Comparison of ENCODE assay signal across 8 mouse cellular contexts in the genomic region with DNA sequence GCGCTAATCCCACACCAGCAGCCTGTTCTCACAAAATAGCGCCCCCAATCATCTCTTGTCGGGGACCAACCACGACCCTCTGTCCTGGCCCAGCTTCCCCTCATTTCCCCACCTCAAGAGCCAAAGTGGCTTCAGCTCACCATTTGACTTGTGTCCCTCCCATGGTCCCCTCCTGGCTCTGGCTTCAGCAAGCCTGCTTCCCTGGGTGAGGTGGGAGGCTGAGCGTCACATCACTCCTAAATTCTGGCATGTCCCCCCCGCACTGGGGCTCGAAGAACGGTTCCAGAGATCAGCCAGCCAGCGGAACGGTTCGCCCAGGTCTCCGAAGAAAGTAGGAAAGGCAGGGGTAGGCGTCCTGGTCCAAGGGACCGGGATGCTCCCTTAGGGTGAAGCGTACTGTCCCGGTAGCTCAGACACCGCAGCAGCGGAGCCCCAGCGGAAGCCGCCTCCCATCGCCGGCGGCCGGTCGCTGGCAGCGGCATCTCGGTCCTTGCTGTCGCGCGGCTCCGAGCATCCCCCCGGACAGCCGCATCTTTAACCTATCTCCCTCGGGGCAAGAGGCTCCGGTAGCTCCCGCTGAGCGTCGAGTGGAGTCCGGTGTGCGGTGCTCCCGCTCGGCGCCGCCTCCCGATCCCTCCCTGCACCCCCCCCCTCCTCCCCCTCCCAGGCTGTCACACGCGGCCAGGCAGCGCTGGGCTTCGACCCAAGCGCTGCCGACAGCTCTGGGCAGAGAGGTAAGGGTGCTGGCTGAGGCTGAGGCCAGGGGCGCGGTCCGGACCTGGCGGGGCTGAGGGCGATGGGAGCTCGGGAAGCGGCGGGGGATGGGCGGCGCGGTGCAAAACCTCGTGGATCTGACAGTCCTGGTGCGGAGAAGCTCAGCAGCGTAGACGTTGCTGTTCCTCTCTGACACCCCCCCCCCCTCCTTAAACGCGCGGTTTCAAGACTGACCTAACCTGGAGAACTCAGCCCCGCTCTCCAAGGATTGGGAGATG. TPM values are rescaled to one million over a fixed set of nuclear protein-coding genes. Genes with fewer than 3 reads are reported as not detected.
DNase-seq lines count a peak whose midpoint lies in the region; ATAC-seq lines count a peak whose summit lies in the region.

No protein-coding gene starts in this region.

- peak; percentile 40 for ATAC-seq in heart, embryonic 11.5 days (replicated peaks; ENCODE audit: insufficient number of reproducible peaks, low FRiP score, low TSS enrichment)
- ATAC-seq in liver, embryonic 12.5 days, result peak; percentile 41
- ATAC-seq in monocyte, adult 5-6 weeks (replicated peaks; ENCODE audit: insufficient number of reproducible peaks, low FRiP score, low TSS enrichment, poor library complexity, severe bottlenecking), result 0 out of 2 replicates have a peak, but pooled peaks have one; percentile 48

- peak; percentile 35 for DNase-seq in ovary, postnatal 36 days (ENCODE audit: low spot score)
- no peak for DNase-seq in ovary, postnatal 10 days (ENCODE audit: low spot score)
- peak; percentile 54 for DNase-seq in embryo, embryonic 11 days
- peak; percentile 59 for DNase-seq in kidney, postnatal 10 days
- DNase-seq in testis, postnatal 14 days (ENCODE audit: low spot score), result peak; percentile 41

- WGBS in heart, embryonic 11.5 days (ENCODE audit: insufficient replicate concordance), result under 1% methylated on average over 70 of the region's 70 CpGs
- WGBS in liver, embryonic 12.5 days (ENCODE audit: insufficient replicate concordance), result 1% methylated on average over 70 of the region's 70 CpGs

- peak overlapping the region; percentile 99 for H3K4me2 ChIP-seq in heart, embryonic 11.5 days
- H3K4me2 ChIP-seq in liver, embryonic 12.5 days, result peak overlapping the region; percentile 81

- H3K4me3 ChIP-seq in heart, embryonic 11.5 days (ENCODE audit: low read depth, low read length), result peak overlapping the region; percentile 58
- H3K4me3 ChIP-seq in liver, embryonic 12.5 days, result peak overlapping the region; percentile 56

- H3K9me3 ChIP-seq in heart, embryonic 11.5 days (replicated peaks; ENCODE audit: control insufficient read depth, low read length), result no peaks in the 10 kb centered on the region
- no peaks in the 10 kb centered on the region for H3K9me3 ChIP-seq in liver, embryonic 12.5 days (replicated peaks)

- peak overlapping the region; percentile 66 for H3K9ac ChIP-seq in heart, embryonic 11.5 days (ENCODE audit: low read depth, low read length)
- H3K9ac ChIP-seq in liver, embryonic 12.5 days, result 0 out of 2 replicates have a peak overlapping the region, but pooled peaks have one; percentile 14

- no peak overlapping the region for H3K27ac ChIP-seq in heart, embryonic 11.5 days (ENCODE audit: low read depth, low read length)
- H3K27ac ChIP-seq in liver, embryonic 12.5 days, result no peak overlapping the region

- H3K27me3 ChIP-seq in heart, embryonic 11.5 days (ENCODE audit: control insufficient read depth, insufficient read depth, low read length), result peaks cover 6% of the 10 kb centered on the region; the same call in 1 of the 2 replicates
- H3K27me3 ChIP-seq in liver, embryonic 12.5 days (replicated peaks), result peaks cover 87% of the 10 kb centered on the region

- H3K36me3 ChIP-seq in heart, embryonic 11.5 days (ENCODE audit: control insufficient read depth, insufficient read depth, low read length), result no peaks in the 10 kb centered on the region
- no peaks in the 10 kb centered on the region for H3K36me3 ChIP-seq in liver, embryonic 12.5 days

- H3K4me1 ChIP-seq in heart, embryonic 11.5 days (ENCODE audit: control insufficient read depth, insufficient read depth, low read length), result peaks cover 8% of the 10 kb centered on the region
- H3K4me1 ChIP-seq in liver, embryonic 12.5 days, result peaks cover 15% of the 10 kb centered on the region

RNA-seq across cellular contexts. Expression of gene Dlat, which starts 39.1 kb away (rescaled TPM):
- polyA plus RNA-seq in heart, embryonic 11.5 days (2014; fragmentation: Nextera tagmentation; extraction: Ambion mirVana), result 122 and 144 TPM in 2 replicates
- polyA plus RNA-seq in liver, embryonic 12.5 days (2016; fragmentation: Nextera tagmentation; extraction: Ambion mirVana), result 47.2 and 47.9 TPM in 2 replicates
- 19.0 to 26.5 TPM (median 26.5 TPM) in 3 replicates for total RNA-seq in monocyte, adult 5-6 weeks (2017)

RNA-seq across cellular contexts. Expression of gene Dixdc1, which starts 40.6 kb away (rescaled TPM):
- polyA plus RNA-seq in heart, embryonic 11.5 days (2014; fragmentation: Nextera tagmentation; extraction: Ambion mirVana), result 7.3 and 7.5 TPM in 2 replicates
- 1.1 and 1.2 TPM in 2 replicates for polyA plus RNA-seq in liver, embryonic 12.5 days (2016; fragmentation: Nextera tagmentation; extraction: Ambion mirVana)
- 0.39 to 0.57 TPM in 2 of 3 replicates, not detected in the other for total RNA-seq in monocyte, adult 5-6 weeks (2017)

RNA-seq across cellular contexts. Expression of gene 2310030G06Rik, which starts 47.6 kb away (rescaled TPM):
- polyA plus RNA-seq in heart, embryonic 11.5 days (2014; fragmentation: Nextera tagmentation; extraction: Ambion mirVana), result 7.7 and 9.4 TPM in 2 replicates
- 2.0 and 2.5 TPM in 2 replicates for polyA plus RNA-seq in liver, embryonic 12.5 days (2016; fragmentation: Nextera tagmentation; extraction: Ambion mirVana)
- not detected in 3 replicates for total RNA-seq in monocyte, adult 5-6 weeks (2017)

RNA-seq across cellular contexts. Expression of gene Cryab, which starts 52.4 kb away (rescaled TPM):
- polyA plus RNA-seq in heart, embryonic 11.5 days (2014; fragmentation: Nextera tagmentation; extraction: Ambion mirVana), result 841 and 878 TPM in 2 replicates
- polyA plus RNA-seq in liver, embryonic 12.5 days (2016; fragmentation: Nextera tagmentation; extraction: Ambion mirVana), result 6.6 and 7.8 TPM in 2 replicates
- not detected in 3 replicates for total RNA-seq in monocyte, adult 5-6 weeks (2017)

RNA-seq across cellular contexts. Expression of gene Hspb2, which starts 53.4 kb away (rescaled TPM):
- 319 and 338 TPM in 2 replicates for polyA plus RNA-seq in heart, embryonic 11.5 days (2014; fragmentation: Nextera tagmentation; extraction: Ambion mirVana)
- polyA plus RNA-seq in liver, embryonic 12.5 days (2016; fragmentation: Nextera tagmentation; extraction: Ambion mirVana), result 0.82 and 1.2 TPM in 2 replicates
- total RNA-seq in monocyte, adult 5-6 weeks (2017), result not detected in 3 replicates
